Mouse (Mus musculus) testis, adult 10 weeks (tissue): ENCODE results near the gene Mrpl11. TPM values are rescaled to one million over a fixed set of nuclear protein-coding genes. Genes with fewer than 3 reads are reported as not detected.

ENCODE experiments used
- polyA plus RNA-seq: library from polyadenylated mRNA; stranded (reverse); fragments of 350-450 nt; fragmentation: Illumina TruSeq; extraction: RNeasy Lipid Tissue Mini Kit (QIAGEN cat#74804); gene quantifications from one replicate; pipeline ENCODE4 v1.2.3, GENCODE M21; 2014; ENCODE audit warnings: low read depth, low replicate concordance

Gene Mrpl11
- polyA plus RNA-seq = 36.5 TPM

DNA sequence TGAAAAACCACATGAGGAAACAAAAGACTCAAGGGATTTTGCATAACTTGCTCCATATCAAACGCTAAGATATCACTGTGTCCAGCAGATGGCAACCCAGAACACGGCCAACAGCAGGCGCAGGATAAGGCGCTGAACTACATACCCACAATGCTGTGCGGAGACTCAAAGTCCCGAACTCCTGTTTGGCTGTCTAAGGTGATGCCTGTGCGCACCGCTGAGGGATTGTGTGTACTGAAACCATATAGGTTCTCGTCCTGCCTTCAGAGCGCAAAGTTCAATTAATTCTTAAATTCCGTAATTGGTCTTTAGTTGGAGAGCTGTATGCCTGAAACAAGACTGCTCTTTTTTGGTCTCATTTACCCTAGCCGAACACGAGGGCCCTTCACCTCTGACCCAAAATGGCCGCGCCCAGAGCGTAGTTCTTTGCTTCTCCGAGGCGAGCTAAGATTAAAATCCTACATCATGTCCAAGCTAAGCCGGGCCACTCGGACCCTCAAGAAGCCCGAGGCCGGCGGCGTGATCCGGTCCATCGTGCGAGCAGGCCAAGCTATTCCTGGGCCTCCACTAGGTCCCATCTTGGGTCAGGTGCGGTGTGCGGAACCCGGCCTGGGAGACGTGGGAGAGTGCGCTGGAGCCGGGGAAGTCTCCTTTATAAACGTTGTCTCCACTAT, at the start of gene Mrpl11:
Gene Mrpl11 (plus strand): TSS at position 220 of the 674 bp plus-strand sequence.

DNA sequence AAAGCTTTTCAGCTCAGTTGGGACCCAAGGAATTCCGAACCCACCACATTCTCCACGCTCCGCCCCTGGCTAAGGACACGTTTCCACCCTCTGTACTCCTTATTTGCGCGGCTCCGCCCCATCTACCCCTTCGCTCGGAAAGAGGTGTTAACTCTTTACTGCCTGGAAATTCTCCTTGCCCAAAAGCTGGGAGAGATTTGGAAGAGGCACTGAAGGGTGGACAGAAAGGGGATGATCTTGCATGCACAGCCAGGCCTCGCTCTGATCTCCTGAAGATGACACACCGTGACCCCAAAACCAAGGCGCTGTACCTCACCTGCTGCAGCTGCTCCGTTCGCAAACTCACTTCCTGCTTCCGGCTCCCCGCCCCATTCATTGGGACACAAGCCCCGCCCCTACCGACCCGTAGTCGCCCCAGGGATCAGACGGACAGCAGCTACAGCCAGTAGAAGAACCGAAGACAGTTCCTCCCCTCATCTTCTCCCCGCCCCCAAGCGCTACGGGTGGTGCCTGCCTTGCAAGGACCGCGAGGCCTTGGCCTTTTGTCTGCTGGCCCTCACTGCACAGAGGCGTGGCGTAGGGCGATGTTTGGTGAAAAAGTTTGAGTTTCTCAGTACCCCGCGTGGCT, 33.9 kb upstream of the Mrpl11 start, which contains the start of gene Dpp3:
Gene Dpp3 (minus strand): TSS at position 384 of the 628 bp plus-strand sequence.

DNA sequence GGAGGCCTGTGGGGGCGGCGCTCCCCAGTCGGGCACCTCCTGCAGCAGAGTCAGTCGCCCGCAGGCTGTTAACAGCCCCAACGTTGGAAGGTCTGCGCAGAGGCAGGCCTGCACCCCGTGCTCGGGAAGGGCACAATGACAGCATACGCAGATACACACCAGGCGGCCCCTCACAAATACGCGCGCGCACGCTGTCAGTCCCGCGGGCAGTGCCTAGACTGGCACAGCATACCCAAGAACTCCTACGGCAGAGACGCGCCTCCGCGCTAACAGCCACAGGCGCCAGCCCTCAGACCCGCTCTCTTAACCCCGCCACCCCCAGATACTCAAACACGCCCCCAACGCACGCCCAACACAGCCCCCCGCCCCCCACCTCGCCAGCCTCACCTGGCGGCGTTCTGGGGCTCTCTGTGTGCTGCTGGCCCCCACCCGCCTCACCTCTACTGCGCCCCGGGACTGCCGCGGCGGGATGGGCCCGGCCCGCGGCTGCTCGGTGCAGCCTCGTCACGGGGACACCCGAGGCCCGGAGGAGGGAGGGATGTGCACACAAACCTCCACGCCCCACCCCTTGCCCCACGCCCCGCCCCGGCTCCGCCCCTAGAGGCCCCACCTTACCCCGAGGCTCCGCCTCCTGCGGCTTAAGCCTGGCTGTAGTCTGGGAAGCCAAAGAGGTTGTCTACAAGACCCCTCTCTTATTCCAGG, 19.2 kb upstream of the Mrpl11 start, which contains the start of gene Peli3:
Gene Peli3 (minus strand): TSS at position 577 of the 702 bp plus-strand sequence.

DNA sequence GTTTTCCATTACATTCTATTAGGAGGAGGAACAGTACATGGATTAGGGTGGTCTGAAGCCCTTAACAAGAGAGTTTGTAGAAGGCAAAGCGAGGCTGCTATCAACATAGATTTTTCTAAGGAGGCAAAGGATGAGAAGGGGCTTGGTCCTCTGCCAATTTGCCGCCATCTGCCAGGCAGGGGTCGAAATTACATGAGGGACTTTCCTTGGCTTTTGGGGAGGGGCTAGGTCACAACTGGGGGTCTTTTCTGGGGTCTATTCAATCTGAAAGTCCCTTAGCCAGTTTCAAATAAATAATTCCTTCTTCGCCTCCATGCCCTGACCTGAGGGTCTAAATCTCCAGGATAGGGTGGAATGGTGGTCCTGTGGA, 28.3 kb downstream of the Mrpl11 start, which contains the start of gene Npas4:
Gene Npas4 (minus strand): TSS at position 61 of the 370 bp plus-strand sequence.

Other genes with a start within 250 kb of the Mrpl11 start
- 73.0 TPM for gene Rbm4b, start 205.7 kb upstream of the Mrpl11 start, polyA plus RNA-seq
- gene Rbm4, start 168.2 kb upstream of the Mrpl11 start, polyA plus RNA-seq = 11.1 TPM
- gene Gm21992, start 150.5 kb upstream of the Mrpl11 start, polyA plus RNA-seq = 4.2 TPM
- gene Rbm14, start 150.5 kb upstream of the Mrpl11 start, polyA plus RNA-seq = 7.7 TPM
- 1.5 TPM for gene Ccs, start 122.8 kb upstream of the Mrpl11 start, polyA plus RNA-seq
- gene Ccdc87, start 122.8 kb upstream of the Mrpl11 start, polyA plus RNA-seq = 31.7 TPM
- 10.1 TPM for gene Ctsf, start 107.0 kb upstream of the Mrpl11 start, polyA plus RNA-seq
- 0.50 TPM for gene Actn3, start 84.2 kb upstream of the Mrpl11 start, polyA plus RNA-seq
- 6.2 TPM for gene Zdhhc24, start 83.5 kb upstream of the Mrpl11 start, polyA plus RNA-seq
- 10.4 TPM for gene Bbs1, start 55.5 kb upstream of the Mrpl11 start, polyA plus RNA-seq
- 3.0 TPM for gene Dpp3, start 33.9 kb upstream of the Mrpl11 start, polyA plus RNA-seq
- gene Peli3, start 19.0 kb upstream of the Mrpl11 start, polyA plus RNA-seq = 0.28 TPM
- gene Npas4, start 28.2 kb downstream of the Mrpl11 start, polyA plus RNA-seq = 0.14 TPM
- not detected for gene Slc29a2, start 61.7 kb downstream of the Mrpl11 start, polyA plus RNA-seq
- gene B4gat1, start 76.7 kb downstream of the Mrpl11 start, polyA plus RNA-seq = 1.8 TPM
- gene AC124502.3, start 76.7 kb downstream of the Mrpl11 start, polyA plus RNA-seq = 1.3 TPM
- 8.2 TPM for gene Brms1, start 79.2 kb downstream of the Mrpl11 start, polyA plus RNA-seq
- gene Rin1, start 88.3 kb downstream of the Mrpl11 start, polyA plus RNA-seq = 1.6 TPM
- gene Cd248, start 105.9 kb downstream of the Mrpl11 start, polyA plus RNA-seq = 0.10 TPM
- gene Tmem151a, start 123.4 kb downstream of the Mrpl11 start, polyA plus RNA-seq = 4.4 TPM
- 24.1 TPM for gene Yif1a, start 126.4 kb downstream of the Mrpl11 start, polyA plus RNA-seq
- gene Cnih2, start 136.4 kb downstream of the Mrpl11 start, polyA plus RNA-seq = 1.4 TPM
- 4.9 TPM for gene Rab1b, start 144.9 kb downstream of the Mrpl11 start, polyA plus RNA-seq
- 6.3 TPM for gene Klc2, start 156.4 kb downstream of the Mrpl11 start, polyA plus RNA-seq